Mouse (Mus musculus) hindbrain, embryonic 12.5 days (tissue): Measurements from ENCODE around the gene Gm38100. TPM values are rescaled to one million over a fixed set of nuclear protein-coding genes. Genes with fewer than 3 reads are reported as not detected.
A peak's percentile ranks its signal among the peaks of the same experiment; 100 is the strongest.

Source experiments
- ATAC-seq: fragments of 200-750 bp; cut with Nextera tagmentation; 2 replicates; pipeline ENCODE4 v1.8.0; 2017; ENCODE audit warnings: moderate TSS enrichment; ENCODE audit not compliant: low FRiP score
- H3K27ac ChIP-seq: fragments of 300-500 bp; sonication (generic); 2 replicates; pipeline ENCODE4 v1.5.1; 2016; ENCODE audit warnings: mild to moderate bottlenecking
- H3K27me3 ChIP-seq: fragments of 300-500 bp; sonication (generic); 2 replicates; pipeline ENCODE4 v1.6.1; 2016; ENCODE audit warnings: mild to moderate bottlenecking
- H3K36me3 ChIP-seq: fragments of 300-500 bp; sonication (generic); 2 replicates; pipeline ENCODE4 v1.6.1; 2016; ENCODE audit warnings: mild to moderate bottlenecking
- H3K4me1 ChIP-seq: fragments of 300-500 bp; sonication (generic); 2 replicates; pipeline ENCODE4 v1.6.1; 2016
- H3K4me2 ChIP-seq: fragments of 300-500 bp; sonication (generic); replicated peaks from 2 replicates; pipeline ENCODE4 v1.6.1; 2016; ENCODE audit warnings: mild to moderate bottlenecking
- H3K4me3 ChIP-seq: fragments of 300-500 bp; sonication (generic); 2 replicates; pipeline ENCODE4 v1.5.1; 2016; ENCODE audit warnings: mild to moderate bottlenecking
- H3K9ac ChIP-seq: fragments of 300-500 bp; sonication (generic); 2 replicates; pipeline ENCODE4 v1.6.1; 2016; ENCODE audit warnings: mild to moderate bottlenecking, moderate library complexity
- H3K9me3 ChIP-seq: fragments of 300-500 bp; sonication (generic); replicated peaks from 2 replicates; pipeline ENCODE4 v1.6.1; 2016; ENCODE audit warnings: mild to moderate bottlenecking
- WGBS: fragments of 180-500 bp; shearing (Covaris S2); methylation state at CpG from one replicate; pipeline ENCODE4 v1.1.7; 2016; 5-methylcytosine and 5-hydroxymethylcytosine counted together
- polyA plus RNA-seq: library from polyadenylated mRNA; unstranded; fragments of >200 nt; fragmentation: Nextera tagmentation; extraction: Ambion mirVana; gene quantifications from 2 replicates; pipeline ENCODE4 v1.2.1, GENCODE M21; 2016

Gene Gm38100
- polyA plus RNA-seq: not detected in 2 replicates

DNA sequence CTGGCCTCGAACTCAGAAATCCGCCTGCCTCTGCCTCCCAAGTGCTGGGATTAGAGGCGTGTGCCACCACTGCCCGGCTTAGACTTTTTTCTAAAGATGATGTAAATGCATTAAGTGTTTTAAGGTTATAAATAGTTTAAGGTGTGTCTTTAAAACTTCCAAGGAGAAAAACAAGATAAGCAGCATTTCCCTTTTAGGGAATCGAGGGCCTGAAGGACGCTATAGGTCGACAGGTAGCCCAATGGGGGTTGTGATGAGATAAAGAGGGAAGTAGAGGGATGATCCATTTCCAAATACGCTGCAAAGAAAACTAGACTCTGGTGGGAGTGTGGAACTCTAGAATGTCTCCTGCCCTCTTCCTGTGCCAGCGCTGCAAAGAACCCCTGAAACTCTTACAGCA lies at the start of gene Gm38100:
Gene Gm38100, plus strand, starts transcription at position 301 of the 400 bp plus-strand sequence.
- Histone ChIP-seq H3K27ac (no peak within 1 kb of the TSS), H3K27me3 (no peaks in the 10 kb centered on the region), H3K4me2 (no peak within 1 kb of the TSS), H3K9ac (no peak within 1 kb of the TSS), H3K4me1 (no peaks in the 10 kb centered on the region), H3K9me3 (no peaks in the 10 kb centered on the region), H3K36me3 (no peaks in the 10 kb centered on the region), H3K4me3 (no peak within 1 kb of the TSS)
- ATAC-seq: no peak
- WGBS: 90% methylated on average over 9 of the region's 9 CpGs

DNA sequence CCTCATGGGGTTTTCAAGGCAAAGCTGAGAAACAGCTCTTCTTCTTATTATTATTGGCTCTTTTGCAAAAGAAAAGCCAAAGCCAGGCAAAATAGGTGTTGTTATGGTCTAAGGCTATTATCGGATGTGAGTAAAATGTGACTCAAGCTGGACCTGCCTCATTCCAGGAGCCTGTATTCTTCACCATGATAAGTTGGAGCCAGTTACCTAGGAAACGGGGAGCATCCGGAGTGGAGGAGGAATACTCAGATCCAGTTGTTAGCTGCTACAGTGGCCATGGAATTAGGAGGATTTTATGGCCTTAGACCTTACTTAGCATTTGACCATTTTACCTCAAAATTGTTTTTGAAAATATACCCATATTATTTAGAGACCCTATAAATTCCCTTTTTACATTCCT lies 49.4 kb upstream of the Gm38100 start:
- H3K9ac ChIP-seq: no peak overlapping the region
- 63% methylated on average over 3 of the region's 3 CpGs for WGBS
- peaks cover 3% of the 10 kb centered on the region for H3K4me1 ChIP-seq
- H3K36me3 ChIP-seq: no peaks in the 10 kb centered on the region
- no peak overlapping the region for H3K4me3 ChIP-seq
- H3K4me2 ChIP-seq: no peak overlapping the region
- H3K27me3 ChIP-seq: no peaks in the 10 kb centered on the region
- no peak for ATAC-seq
- no peaks in the 10 kb centered on the region for H3K9me3 ChIP-seq
- H3K27ac ChIP-seq: no peak overlapping the region

DNA sequence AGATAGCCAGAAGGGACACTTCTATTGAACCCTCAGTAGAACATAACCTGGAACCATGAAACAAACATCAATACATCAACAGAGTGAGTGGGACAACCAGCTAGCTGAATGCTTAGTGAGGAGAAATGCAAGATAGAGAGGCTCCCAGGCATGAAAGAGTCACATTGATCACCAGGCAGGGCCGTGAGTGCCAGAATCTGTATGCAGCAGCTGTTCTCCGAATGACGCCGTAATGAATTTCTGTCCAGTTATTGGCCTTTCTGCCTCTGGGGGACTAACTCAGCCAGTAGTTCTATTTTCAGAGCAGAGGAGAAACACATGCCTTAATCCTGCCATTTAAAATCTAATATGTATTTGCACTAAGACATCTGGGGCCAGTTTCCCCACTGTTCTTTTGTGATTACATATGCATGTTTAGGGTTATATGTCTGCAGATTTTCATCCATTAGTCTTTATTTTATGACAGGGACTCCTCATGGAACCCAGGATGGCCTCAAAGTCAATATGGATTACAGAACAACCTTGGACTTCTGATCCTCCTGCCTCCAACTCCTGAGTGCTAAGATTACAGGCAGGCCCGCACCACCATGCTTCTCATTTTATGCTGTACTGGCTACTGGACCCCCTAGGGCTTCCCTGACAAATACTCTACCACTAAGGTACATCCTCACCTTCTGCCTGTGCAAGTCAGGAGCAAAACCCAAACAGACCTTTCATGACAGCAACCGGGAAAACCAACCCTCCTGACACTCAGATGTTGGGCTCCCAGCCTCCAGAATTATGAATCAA lies 47.9 kb upstream of the Gm38100 start:
- Histone ChIP-seq H3K27ac (0 out of 2 replicates have a peak overlapping the region, but pooled peaks have one; percentile 37), H3K4me3 (no peak overlapping the region), H3K4me1 (no peaks in the 10 kb centered on the region; the same call in 1 of the 2 replicates), H3K36me3 (no peaks in the 10 kb centered on the region), H3K4me2 (no peak overlapping the region), H3K9ac (no peak overlapping the region), H3K27me3 (no peaks in the 10 kb centered on the region), H3K9me3 (no peaks in the 10 kb centered on the region)
- 65% methylated on average over 6 of the region's 6 CpGs for WGBS
- peak; percentile 75 for ATAC-seq

DNA sequence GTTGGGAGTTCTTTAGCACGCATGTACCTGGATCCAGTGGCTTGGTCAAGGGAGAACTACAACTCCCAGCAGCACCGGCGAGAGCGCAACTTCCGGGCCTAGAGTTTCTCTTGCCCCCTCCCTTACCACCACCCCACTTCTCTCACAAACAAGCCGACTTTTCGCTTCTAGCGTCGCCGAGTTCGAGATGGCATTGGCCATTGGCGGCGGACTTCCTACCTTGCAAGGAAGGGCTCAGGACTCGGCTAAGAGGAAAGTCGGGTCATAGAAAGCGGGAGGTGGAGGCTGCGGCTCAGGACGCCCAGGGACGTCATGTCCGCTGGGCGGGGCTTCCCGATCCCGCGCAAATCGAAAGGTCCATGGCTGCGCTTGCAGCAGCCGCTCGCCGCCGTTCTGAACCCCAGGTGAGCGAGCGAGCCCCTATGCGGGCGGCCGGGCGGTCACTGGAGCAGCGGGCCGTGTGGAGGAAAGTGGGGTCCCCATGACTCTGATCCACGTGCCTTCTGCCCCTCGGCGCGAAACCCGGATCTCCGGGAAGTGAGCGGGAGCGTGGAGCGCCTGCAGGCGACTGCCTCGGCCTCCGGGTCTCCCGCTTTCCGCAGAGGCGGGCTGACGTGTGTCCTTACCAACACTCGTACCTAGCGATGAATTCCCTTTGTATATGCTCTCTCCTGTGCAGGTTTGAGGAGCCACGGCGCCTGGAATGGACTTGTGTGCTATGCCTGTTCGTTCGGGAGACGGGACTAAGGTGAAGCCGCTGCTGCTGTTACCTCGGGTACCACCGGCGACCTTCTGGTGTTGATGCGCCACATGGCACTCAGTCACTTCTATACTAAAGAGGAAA lies 39.5 kb upstream of the Gm38100 start, which contains the start of gene Exo1:
Gene Exo1, plus strand, starts transcription at position 129 of the 844 bp plus-strand sequence.
- Histone ChIP-seq H3K4me3 (peak within 1 kb of the TSS; percentile 81), H3K4me2 (peak within 1 kb of the TSS; percentile 88), H3K9ac (peak within 1 kb of the TSS; percentile 69), H3K27ac (peak within 1 kb of the TSS; percentile 76; the same call in 1 of the 2 replicates), H3K9me3 (no peaks in the 10 kb centered on the region), H3K36me3 (0 out of 2 replicates have a peak, but pooled peaks cover 3% of the 10 kb centered on the region), H3K27me3 (no peaks in the 10 kb centered on the region), H3K4me1 (peaks cover 15% of the 10 kb centered on the region)
- WGBS: under 1% methylated on average over 66 of the region's 66 CpGs
- ATAC-seq: peak; percentile 98

DNA sequence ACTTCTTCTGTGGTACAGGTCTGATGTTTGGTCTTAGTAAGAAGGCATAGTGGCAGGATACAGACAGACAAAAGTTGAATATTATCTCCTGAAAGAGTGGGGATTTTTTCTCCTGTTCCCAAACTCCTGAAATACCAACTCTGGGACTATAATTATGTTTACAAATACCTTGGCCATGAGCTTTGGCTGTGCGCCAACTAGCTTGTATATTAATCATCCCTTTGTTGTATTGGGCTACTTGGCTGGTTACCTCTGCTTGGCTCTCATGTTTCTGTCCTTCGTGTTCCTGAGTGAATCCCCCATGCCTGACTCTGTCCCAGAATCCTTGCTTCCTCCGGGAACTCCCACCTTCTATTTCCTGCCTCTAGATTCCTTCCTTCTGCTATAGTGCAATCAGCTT lies 36.7 kb upstream of the Gm38100 start:
- H3K36me3 ChIP-seq: peaks cover 13% of the 10 kb centered on the region; the same call in 1 of the 2 replicates
- H3K4me3 ChIP-seq: no peak overlapping the region
- H3K4me1 ChIP-seq: peaks cover 15% of the 10 kb centered on the region
- ATAC-seq: no peak
- no peaks in the 10 kb centered on the region for H3K27me3 ChIP-seq
- no peak overlapping the region for H3K4me2 ChIP-seq
- 84% methylated on average over 3 of the region's 3 CpGs for WGBS
- H3K9me3 ChIP-seq: no peaks in the 10 kb centered on the region
- no peak overlapping the region for H3K27ac ChIP-seq
- H3K9ac ChIP-seq: no peak overlapping the region

DNA sequence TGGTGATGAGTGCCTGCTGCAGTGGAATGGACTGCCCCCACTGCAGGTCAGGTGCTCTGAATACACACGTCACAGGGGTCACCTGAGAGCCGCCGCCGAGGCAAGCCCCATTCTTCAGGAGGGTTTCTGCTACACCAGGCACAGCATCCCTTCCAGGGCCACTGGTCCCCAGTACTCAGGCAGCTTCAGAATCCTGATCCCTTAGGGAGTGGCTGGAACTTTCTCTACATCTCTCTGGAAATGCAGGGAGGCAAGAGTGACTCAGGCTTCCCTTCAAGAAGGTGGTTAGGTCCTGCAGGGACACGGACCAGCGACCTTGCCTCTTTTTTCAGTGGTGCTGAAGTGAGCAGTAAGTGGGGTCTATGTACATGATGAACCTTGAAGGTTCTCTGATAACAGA lies 26.9 kb upstream of the Gm38100 start:
- Histone ChIP-seq H3K27ac (no peak overlapping the region), H3K36me3 (peaks cover 38% of the 10 kb centered on the region), H3K9ac (no peak overlapping the region), H3K4me1 (no peaks in the 10 kb centered on the region), H3K4me3 (no peak overlapping the region), H3K27me3 (no peaks in the 10 kb centered on the region), H3K4me2 (no peak overlapping the region), H3K9me3 (no peaks in the 10 kb centered on the region)
- no peak for ATAC-seq
- WGBS: 90% methylated on average over 6 of the region's 6 CpGs

DNA sequence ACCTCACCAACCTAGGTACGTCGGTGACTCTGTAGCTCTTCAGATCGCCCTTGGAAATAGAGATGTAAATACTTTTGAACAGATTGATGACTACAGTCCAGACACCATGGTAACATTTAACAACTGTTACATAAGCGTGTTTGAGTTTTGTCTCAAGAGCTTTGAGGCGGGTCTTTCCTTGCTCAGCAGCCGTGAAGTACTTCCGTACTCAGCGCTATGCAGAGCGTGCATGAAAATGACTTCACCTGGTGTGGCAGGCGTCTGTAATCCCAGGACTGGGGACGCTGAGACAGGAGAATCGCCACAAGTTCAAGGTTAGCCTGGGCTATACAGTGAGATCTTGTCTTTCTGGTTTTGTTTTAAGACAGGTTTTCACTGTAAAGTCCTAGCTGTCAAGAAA lies 26.4 kb upstream of the Gm38100 start:
- H3K4me2 ChIP-seq: no peak overlapping the region
- no peak overlapping the region for H3K9ac ChIP-seq
- ATAC-seq: no peak
- H3K4me3 ChIP-seq: no peak overlapping the region
- peaks cover 33% of the 10 kb centered on the region for H3K36me3 ChIP-seq
- H3K9me3 ChIP-seq: no peaks in the 10 kb centered on the region
- H3K27me3 ChIP-seq: no peaks in the 10 kb centered on the region
- 91% methylated on average over 12 of the region's 12 CpGs for WGBS
- no peak overlapping the region for H3K27ac ChIP-seq
- H3K4me1 ChIP-seq: no peaks in the 10 kb centered on the region

DNA sequence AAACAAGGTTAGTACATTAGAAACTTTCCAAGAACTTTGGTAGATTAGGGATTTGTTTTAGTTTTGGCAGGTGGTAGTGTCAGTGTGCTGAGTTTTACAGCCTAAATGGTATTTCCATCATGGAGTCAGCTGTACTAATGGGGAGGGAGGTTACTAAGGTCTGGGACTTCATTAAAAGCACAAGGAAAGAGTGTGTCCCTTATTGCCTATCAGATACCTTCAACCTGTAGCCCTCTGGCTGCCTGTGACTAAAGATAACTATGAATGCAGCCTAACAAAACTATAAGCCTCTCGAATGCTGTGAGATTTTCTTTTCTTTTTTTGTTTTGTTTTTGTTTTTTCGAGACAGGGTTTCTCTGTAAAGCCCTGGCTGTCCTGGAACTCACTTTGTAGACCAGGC lies 8.9 kb upstream of the Gm38100 start:
- Histone ChIP-seq H3K9me3 (no peaks in the 10 kb centered on the region), H3K4me2 (no peak overlapping the region), H3K4me1 (no peaks in the 10 kb centered on the region), H3K4me3 (no peak overlapping the region), H3K27me3 (no peaks in the 10 kb centered on the region), H3K9ac (no peak overlapping the region), H3K27ac (no peak overlapping the region), H3K36me3 (peaks cover 22% of the 10 kb centered on the region)
- ATAC-seq: no peak
- 75% methylated on average over 2 of the region's 2 CpGs for WGBS

DNA sequence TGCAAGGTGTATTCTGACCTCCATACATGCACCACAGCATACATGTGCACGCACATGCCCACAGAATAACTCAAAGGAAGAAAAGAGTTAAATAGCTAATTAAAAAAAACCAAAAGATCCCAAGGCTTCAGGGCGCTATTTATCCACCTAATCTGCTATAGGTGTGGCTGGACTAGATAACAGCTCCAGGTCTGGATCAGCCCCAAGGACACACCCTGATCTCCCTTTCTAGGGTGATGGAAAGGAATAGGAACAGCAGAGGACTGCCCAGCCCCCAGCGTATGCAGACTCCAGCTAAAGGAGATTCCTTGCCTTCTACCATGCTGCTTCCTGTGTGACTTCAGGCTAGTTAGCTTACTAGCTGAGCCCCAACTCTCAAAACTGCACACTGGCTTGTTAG lies 8.1 kb upstream of the Gm38100 start:
- no peaks in the 10 kb centered on the region for H3K27me3 ChIP-seq
- H3K9ac ChIP-seq: no peak overlapping the region
- no peak overlapping the region for H3K4me2 ChIP-seq
- no peaks in the 10 kb centered on the region for H3K9me3 ChIP-seq
- peaks cover 17% of the 10 kb centered on the region for H3K36me3 ChIP-seq
- no peaks in the 10 kb centered on the region for H3K4me1 ChIP-seq
- no peak overlapping the region for H3K27ac ChIP-seq
- 88% methylated on average over 3 of the region's 3 CpGs for WGBS
- ATAC-seq: no peak
- H3K4me3 ChIP-seq: no peak overlapping the region

DNA sequence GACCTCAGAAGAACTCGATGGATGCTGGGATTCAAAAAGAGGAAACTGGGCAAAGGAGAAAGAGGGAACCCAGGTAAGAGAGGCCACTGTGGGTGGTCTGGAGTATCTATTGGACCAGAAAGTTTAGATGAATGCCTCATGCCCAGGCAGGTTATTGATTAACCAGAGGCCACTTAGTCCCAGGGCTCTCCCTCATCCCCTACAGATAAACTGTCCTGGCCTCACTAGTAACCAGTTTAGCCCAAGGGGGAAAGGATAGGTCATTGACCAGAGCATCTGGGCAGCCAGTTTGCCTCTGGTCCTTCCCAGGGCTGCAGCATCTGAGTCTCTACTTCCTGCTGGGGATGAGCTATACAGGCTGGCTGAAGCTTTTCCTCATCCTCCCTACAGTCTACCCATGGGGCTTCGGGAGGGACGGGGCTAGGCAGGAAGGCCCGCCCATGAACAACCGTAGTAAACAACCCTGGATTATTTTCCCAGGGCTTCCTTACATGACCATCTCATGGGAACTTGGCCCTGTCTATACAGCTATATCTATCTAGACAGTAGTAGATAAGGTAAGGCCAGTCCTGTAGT lies 6.3 kb upstream of the Gm38100 start:
- Histone ChIP-seq H3K9ac (no peak overlapping the region), H3K4me2 (no peak overlapping the region), H3K9me3 (no peaks in the 10 kb centered on the region), H3K27ac (no peak overlapping the region), H3K4me3 (no peak overlapping the region), H3K27me3 (no peaks in the 10 kb centered on the region), H3K36me3 (peaks cover 6% of the 10 kb centered on the region), H3K4me1 (no peaks in the 10 kb centered on the region)
- 78% methylated on average over 5 of the region's 5 CpGs for WGBS
- ATAC-seq: no peak

DNA sequence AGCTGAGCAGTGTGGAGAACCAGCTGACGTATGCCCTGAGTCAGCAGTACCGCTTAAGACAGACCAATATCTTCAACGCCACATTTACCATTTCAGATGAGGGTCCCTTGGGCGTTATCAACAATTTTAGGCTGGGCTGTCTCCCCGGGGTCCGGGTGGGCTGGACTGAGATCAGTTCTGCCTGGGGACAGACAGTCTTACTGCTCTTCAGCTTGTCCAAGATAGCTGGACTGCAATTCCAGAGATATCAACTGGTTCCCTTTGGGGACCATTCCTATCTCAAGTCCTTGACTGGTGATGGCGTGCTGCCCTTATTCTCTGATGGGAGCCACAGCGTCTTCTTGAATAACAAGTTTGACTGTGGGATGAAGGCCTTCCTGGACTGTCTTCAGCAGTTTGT lies 962 bp downstream of the Gm38100 start:
- no peaks in the 10 kb centered on the region for H3K27me3 ChIP-seq
- no peak overlapping the region for H3K4me3 ChIP-seq
- no peak overlapping the region for H3K4me2 ChIP-seq
- H3K9ac ChIP-seq: no peak overlapping the region
- no peak overlapping the region for H3K27ac ChIP-seq
- no peak for ATAC-seq
- no peaks in the 10 kb centered on the region for H3K9me3 ChIP-seq
- H3K36me3 ChIP-seq: no peaks in the 10 kb centered on the region
- WGBS: 93% methylated on average over 8 of the region's 8 CpGs
- H3K4me1 ChIP-seq: no peaks in the 10 kb centered on the region
